Mouse (Mus musculus) embryonic fibroblast, embryonic 13.5 days (primary cell): ENCODE measurements around the gene Tnn.
A peak's percentile ranks its signal among the peaks of the same experiment; 100 is the strongest.

Experiments used
- CTCF ChIP-seq: IDR thresholded peaks from 2 replicates; pipeline ENCODE4 v1.5.1; 2011; ENCODE audit warnings: mild to moderate bottlenecking, control low read depth, low read length, moderate library complexity, borderline replicate concordance; ENCODE audit not compliant: insufficient read depth
- POLR2A ChIP-seq: IDR thresholded peaks from 2 replicates; pipeline ENCODE4 v1.6.1; 2011; ENCODE audit warnings: low read depth, mild to moderate bottlenecking, control low read depth, low read length, moderate library complexity

GRCm38 (mm10) chr1:160044237-160045021 lies 109.0 kb downstream of the Tnn start, which contains the start of gene 4930523C07Rik:
- TF ChIP-seq POLR2A (peak; percentile 76), CTCF (peak; percentile 62; the same call in 1 of the 2 replicates)
